Mouse (Mus musculus): ENCODE data around the gene Pou2f2. TPM values are rescaled to one million over a fixed set of nuclear protein-coding genes. Genes with fewer than 3 reads are reported as not detected.
A peak's percentile ranks its signal among the peaks of the same experiment; 100 is the strongest.

Gene Pou2f2
- 0.58 TPM in 2 replicates for polyA plus RNA-seq (2015; fragmentation: Nextera tagmentation; extraction: Ambion mirVana)

DNA sequence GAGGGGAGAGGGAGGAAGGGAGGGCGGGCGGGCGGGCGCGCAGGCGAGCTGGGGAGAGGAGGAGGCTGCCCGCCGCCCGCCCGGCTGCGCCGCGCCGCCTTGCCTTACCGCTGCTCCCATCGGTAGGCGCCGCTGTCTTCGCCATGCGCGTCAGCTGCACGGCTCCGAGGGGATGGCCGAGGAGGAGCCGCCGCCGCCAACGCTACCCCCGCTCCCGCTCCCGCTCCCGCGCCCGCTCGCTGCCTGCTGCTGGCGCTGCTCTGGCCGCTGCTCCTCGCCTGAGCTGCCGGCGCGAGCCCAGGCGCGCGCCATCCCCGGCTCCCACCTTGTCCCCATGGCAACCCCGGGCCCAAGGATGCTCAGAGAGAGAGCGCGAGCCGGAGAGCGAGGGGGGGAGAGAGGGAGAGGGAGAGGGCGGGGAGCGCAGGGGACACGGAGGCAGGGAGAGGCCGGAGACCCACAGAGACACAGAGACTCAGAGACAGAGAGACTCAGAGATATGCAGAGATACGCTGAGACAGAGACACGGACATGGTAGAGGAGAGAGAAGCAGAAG, at the start of gene Pou2f2:
TSS of gene Pou2f2 (minus strand) at position 121 of the 556 bp plus-strand sequence.
- Histone ChIP-seq H3K4me3 (ENCODE audit: low read length) (peak within 1 kb of the TSS; percentile 52), H3K4me2 (ENCODE audit: low read depth, low read length) (peak within 1 kb of the TSS; percentile 80), H3K9ac (ENCODE audit: low read length) (peak within 1 kb of the TSS; percentile 15), H3K9me3 (ENCODE audit: control insufficient read depth, low read length) (no peaks in the 10 kb centered on the region), H3K4me1 (replicated peaks; ENCODE audit: control insufficient read depth, insufficient read depth, low read length) (peaks cover 4% of the 10 kb centered on the region), H3K36me3 (ENCODE audit: control insufficient read depth, insufficient read depth, low read length) (no peaks in the 10 kb centered on the region), H3K27ac (ENCODE audit: low read length) (no peak within 1 kb of the TSS), H3K27me3 (ENCODE audit: control insufficient read depth, insufficient read depth, low read depth, low read length) (peaks cover 85% of the 10 kb centered on the region)
- 0% methylated on average over 32 of the region's 56 CpGs for WGBS
- ATAC-seq (ENCODE audit: low read depth), result peak; percentile 86

DNA sequence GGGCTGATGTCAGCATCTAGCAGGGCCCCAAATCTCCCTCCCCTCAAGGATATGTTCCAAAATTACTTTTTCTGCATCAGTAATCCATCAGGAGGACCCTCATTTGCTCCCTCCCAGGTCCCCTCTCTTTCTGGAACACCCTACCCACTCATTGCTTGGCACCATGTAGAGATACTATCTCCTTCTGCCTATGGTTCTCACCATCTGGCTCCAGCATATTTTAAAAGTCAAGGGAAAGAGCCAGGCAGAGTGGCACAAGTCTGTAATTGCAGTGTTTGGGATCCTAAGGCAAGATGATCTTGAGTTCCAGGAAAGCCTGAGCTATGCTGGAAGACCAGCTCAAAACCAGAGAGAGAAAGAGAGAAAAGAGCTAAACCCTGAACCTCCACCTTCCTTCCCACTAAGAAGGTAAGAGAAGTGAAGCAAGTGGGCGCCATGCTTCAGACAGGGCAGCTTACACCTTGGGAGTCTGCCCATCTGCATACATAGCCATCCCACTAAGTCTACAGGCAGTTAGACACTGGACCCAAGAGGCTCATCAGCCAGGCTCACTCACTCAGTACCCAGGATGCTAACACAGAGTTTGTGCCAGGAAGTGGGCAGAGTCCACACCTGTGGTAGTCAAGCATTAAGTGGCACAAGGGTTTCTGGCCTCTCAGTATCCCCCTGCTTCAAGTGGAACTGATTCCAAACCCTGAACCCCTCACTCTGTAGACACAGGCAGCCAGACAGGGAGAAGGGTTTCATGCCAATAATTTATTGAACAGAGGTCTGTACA, 48.2 kb upstream of the Pou2f2 start:
- Histone ChIP-seq H3K9me3 (ENCODE audit: control insufficient read depth, low read length) (no peaks in the 10 kb centered on the region), H3K4me2 (ENCODE audit: low read depth, low read length) (no peak overlapping the region), H3K9ac (ENCODE audit: low read length) (no peak overlapping the region), H3K27ac (ENCODE audit: low read length) (no peak overlapping the region), H3K36me3 (ENCODE audit: control insufficient read depth, insufficient read depth, low read length) (peaks cover 60% of the 10 kb centered on the region), H3K4me1 (replicated peaks; ENCODE audit: control insufficient read depth, insufficient read depth, low read length) (peaks cover under 1% of the 10 kb centered on the region), H3K27me3 (ENCODE audit: control insufficient read depth, insufficient read depth, low read depth, low read length) (no peaks in the 10 kb centered on the region), H3K4me3 (ENCODE audit: low read length) (no peak overlapping the region)
- no peak for ATAC-seq (ENCODE audit: low read depth)
- 95% methylated on average over 1 of the region's 1 CpGs for WGBS

DNA sequence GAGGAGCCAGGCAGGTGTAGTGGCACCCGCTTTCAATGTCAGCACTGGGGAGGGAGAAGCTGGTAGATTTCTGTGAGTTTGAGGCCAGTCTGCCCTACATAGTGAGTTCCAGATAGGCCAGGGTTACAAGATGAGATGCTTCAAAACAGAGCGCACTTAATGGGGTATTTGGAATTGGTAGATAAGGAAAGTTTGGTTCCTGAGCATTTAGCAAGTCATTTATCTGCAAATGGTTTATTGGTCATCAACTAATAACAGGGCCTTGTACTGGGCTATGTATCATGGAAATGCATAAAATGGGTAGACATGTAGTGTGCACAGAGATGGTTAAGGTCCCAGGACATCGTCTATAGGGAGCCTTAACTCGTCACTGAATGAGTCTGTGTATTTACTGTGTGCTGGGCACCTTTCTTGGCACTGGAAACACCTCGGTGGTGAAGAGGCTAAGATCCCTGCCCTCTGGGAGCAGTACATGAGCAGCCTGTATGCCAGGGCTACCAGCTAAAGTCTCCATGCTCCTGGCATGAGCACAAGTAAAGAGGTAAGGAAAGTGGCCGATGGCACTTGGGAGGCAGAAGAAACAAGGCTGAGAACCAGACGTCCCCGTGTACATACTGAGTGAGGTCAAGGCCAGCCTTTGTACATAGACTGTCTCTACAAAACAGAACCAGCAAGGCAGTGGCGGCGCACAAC, 42.9 kb upstream of the Pou2f2 start:
- ATAC-seq (ENCODE audit: low read depth), result no peak
- no peak overlapping the region for H3K27ac ChIP-seq (ENCODE audit: low read length)
- peak overlapping the region; percentile 83 for H3K4me3 ChIP-seq (ENCODE audit: low read length)
- peak overlapping the region; percentile 85 for H3K4me2 ChIP-seq (ENCODE audit: low read depth, low read length)
- H3K4me1 ChIP-seq (replicated peaks; ENCODE audit: control insufficient read depth, insufficient read depth, low read length), result peaks cover 27% of the 10 kb centered on the region
- H3K9ac ChIP-seq (ENCODE audit: low read length), result peak overlapping the region; percentile 86
- no peaks in the 10 kb centered on the region for H3K27me3 ChIP-seq (ENCODE audit: control insufficient read depth, insufficient read depth, low read depth, low read length)
- 72% methylated on average over 10 of the region's 10 CpGs for WGBS
- H3K36me3 ChIP-seq (ENCODE audit: control insufficient read depth, insufficient read depth, low read length), result peaks cover 23% of the 10 kb centered on the region
- H3K9me3 ChIP-seq (ENCODE audit: control insufficient read depth, low read length), result no peaks in the 10 kb centered on the region

DNA sequence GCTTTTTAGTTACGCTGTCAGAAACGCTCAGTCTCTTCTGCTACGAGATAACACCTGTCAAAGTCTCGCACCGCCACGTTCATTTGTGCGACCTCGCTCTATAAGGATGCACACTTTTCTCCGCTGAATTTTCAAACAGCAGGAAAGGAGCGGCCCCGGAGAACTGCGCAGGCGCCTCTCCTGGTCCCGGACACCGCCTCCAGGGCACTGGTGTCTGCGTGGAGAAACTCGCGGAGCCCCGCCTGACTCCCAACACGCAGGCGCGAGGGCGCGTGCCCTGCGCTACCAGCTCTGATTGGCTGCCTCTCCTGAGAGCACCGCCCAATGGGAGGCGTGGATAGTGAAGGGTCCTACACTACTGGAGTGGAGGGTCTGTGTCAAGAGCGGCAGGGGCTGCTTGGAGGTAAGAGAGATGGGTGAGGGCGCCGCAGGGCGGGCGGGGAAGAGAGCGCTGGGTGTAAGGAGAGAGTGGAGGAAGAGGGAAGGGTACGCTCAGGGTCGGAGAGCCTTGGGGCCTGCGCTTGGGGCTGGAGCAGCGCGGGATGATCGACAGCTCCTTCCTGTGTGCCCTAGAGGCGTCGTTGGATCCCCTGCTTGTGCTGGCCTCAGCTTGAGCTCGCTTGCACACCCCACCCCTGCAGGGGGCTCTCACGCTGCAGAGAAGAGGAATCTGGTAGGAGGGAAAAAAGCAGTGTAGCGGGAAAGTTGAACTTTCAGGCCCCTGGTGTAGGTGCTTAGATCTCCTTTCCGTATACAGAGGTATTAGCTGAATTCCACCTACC, 41.8 kb upstream of the Pou2f2 start, which contains the start of gene Zfp526:
TSS of gene Zfp526 (plus strand) at position 324 of the 782 bp plus-strand sequence.
- H3K4me2 ChIP-seq (ENCODE audit: low read depth, low read length), result peak within 1 kb of the TSS; percentile 85
- peaks cover 27% of the 10 kb centered on the region for H3K4me1 ChIP-seq (replicated peaks; ENCODE audit: control insufficient read depth, insufficient read depth, low read length)
- H3K4me3 ChIP-seq (ENCODE audit: low read length), result peak within 1 kb of the TSS; percentile 83
- WGBS, result under 1% methylated on average over 40 of the region's 45 CpGs
- H3K27ac ChIP-seq (ENCODE audit: low read length), result peak within 1 kb of the TSS; percentile 94
- H3K9ac ChIP-seq (ENCODE audit: low read length), result peak within 1 kb of the TSS; percentile 86
- H3K36me3 ChIP-seq (ENCODE audit: control insufficient read depth, insufficient read depth, low read length), result peaks cover 15% of the 10 kb centered on the region
- ATAC-seq (ENCODE audit: low read depth), result peak; percentile 95
- no peaks in the 10 kb centered on the region for H3K27me3 ChIP-seq (ENCODE audit: control insufficient read depth, insufficient read depth, low read depth, low read length)
- H3K9me3 ChIP-seq (ENCODE audit: control insufficient read depth, low read length), result no peaks in the 10 kb centered on the region

DNA sequence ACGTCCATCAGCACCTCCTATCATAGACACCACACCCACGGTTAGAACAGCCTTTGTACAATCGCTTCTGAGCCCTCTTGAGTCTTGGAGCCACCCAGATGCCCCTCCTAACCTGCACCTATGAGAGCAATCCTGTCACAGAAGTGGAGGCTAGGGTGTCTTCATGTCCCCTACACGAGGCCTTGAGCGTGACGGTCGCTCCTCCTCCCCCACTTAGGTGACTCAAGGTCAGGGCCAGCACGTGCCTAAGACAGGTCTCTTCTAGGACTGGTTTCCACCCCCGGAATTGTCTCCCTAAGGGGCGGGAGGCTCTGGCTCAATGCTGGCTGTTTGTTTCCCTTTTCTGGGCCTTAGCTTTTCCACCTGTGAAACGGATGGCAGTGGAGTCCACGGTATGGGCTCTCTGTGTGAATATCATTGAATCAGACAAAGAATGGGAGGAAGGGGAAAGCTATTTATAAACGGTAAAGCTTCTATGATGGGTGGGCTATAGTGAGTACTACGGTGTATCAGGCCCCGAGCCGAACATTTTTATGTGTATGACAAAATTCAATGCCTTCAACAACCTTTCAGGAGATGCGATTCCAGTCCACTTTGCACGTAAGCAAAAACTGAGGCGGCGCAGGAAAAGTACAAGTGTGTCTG, 41.1 kb upstream of the Pou2f2 start, which contains the start of gene Dedd2:
TSS of gene Dedd2 (minus strand) at position 159 of the 645 bp plus-strand sequence.
- peak within 1 kb of the TSS; percentile 83 for H3K4me3 ChIP-seq (ENCODE audit: low read length)
- peak within 1 kb of the TSS; percentile 94 for H3K27ac ChIP-seq (ENCODE audit: low read length)
- peak within 1 kb of the TSS; percentile 85 for H3K4me2 ChIP-seq (ENCODE audit: low read depth, low read length)
- H3K27me3 ChIP-seq (ENCODE audit: control insufficient read depth, insufficient read depth, low read depth, low read length), result no peaks in the 10 kb centered on the region
- no peaks in the 10 kb centered on the region for H3K9me3 ChIP-seq (ENCODE audit: control insufficient read depth, low read length)
- peaks cover 27% of the 10 kb centered on the region for H3K4me1 ChIP-seq (replicated peaks; ENCODE audit: control insufficient read depth, insufficient read depth, low read length)
- peak within 1 kb of the TSS; percentile 86 for H3K9ac ChIP-seq (ENCODE audit: low read length)
- ATAC-seq (ENCODE audit: low read depth), result no peak
- WGBS, result 3% methylated on average over 20 of the region's 20 CpGs
- peaks cover 8% of the 10 kb centered on the region for H3K36me3 ChIP-seq (ENCODE audit: control insufficient read depth, insufficient read depth, low read length)

DNA sequence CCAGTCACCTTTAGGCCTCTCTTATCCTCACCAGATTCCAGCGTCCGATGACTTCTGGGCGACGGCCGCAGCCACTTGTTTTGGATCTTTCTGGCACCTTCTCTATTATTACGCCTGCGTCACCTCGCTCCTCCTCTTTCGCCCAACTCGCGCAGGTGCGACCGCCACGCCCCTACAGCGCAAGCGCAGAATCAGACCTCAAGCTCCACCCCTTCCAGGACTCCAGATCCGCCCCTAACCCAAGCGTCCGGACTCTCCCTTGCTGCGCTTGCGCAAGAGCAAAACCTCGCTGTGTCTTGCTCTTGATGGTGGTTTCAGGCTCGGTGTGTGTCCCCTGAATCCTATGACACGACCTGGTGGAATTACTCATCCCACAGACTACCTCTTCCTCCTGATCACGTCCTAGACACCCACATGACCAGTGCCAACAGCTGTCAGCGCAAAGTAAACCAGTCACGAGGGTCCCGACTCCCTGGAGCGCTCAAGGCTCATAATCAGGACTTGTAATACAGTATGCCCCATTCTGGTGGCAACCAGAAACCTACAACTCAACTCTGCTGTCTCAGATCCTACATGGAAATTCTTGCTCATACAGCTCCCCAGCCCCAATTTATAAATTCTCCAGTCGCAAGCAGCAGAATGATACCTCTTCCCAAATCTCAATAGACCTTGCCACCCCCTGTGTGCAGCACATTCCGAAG, 40.4 kb upstream of the Pou2f2 start:
- peak overlapping the region; percentile 83 for H3K4me3 ChIP-seq (ENCODE audit: low read length)
- H3K27me3 ChIP-seq (ENCODE audit: control insufficient read depth, insufficient read depth, low read depth, low read length), result no peaks in the 10 kb centered on the region
- peak overlapping the region; percentile 76 for H3K27ac ChIP-seq (ENCODE audit: low read length)
- peak; percentile 72 for ATAC-seq (ENCODE audit: low read depth)
- 2% methylated on average over 31 of the region's 31 CpGs for WGBS
- peaks cover 27% of the 10 kb centered on the region for H3K4me1 ChIP-seq (replicated peaks; ENCODE audit: control insufficient read depth, insufficient read depth, low read length)
- peaks cover 2% of the 10 kb centered on the region; the same call in 1 of the 2 replicates for H3K36me3 ChIP-seq (ENCODE audit: control insufficient read depth, insufficient read depth, low read length)
- peak overlapping the region; percentile 85 for H3K4me2 ChIP-seq (ENCODE audit: low read depth, low read length)
- H3K9me3 ChIP-seq (ENCODE audit: control insufficient read depth, low read length), result no peaks in the 10 kb centered on the region
- H3K9ac ChIP-seq (ENCODE audit: low read length), result peak overlapping the region; percentile 84

DNA sequence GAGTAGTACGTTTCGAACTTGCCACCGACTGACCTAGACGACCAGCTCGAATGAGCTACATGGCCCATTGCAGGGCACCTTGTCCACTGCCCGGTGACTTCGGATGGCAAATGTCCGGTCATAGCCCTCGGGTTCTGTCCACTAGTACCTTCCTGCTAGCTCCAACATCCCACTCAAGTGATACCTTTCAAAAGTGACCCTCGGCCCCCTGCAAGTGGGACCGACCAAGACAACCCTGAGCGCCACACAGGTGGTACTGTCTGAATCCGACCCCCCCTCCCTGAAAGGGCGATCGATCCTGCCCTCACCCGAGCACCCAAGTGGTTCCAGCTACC, 39.9 kb upstream of the Pou2f2 start:
- 0% methylated on average over 16 of the region's 16 CpGs for WGBS
- no peaks in the 10 kb centered on the region for H3K27me3 ChIP-seq (ENCODE audit: control insufficient read depth, insufficient read depth, low read depth, low read length)
- peaks cover 27% of the 10 kb centered on the region for H3K4me1 ChIP-seq (replicated peaks; ENCODE audit: control insufficient read depth, insufficient read depth, low read length)
- ATAC-seq (ENCODE audit: low read depth), result no peak; the same call in none of the 2 replicates
- peak overlapping the region; percentile 85 for H3K4me2 ChIP-seq (ENCODE audit: low read depth, low read length)
- peak overlapping the region; percentile 83 for H3K4me3 ChIP-seq (ENCODE audit: low read length)
- H3K9me3 ChIP-seq (ENCODE audit: control insufficient read depth, low read length), result no peaks in the 10 kb centered on the region
- peak overlapping the region; percentile 84 for H3K9ac ChIP-seq (ENCODE audit: low read length)
- peak overlapping the region; percentile 76 for H3K27ac ChIP-seq (ENCODE audit: low read length)
- H3K36me3 ChIP-seq (ENCODE audit: control insufficient read depth, insufficient read depth, low read length), result peaks cover under 1% of the 10 kb centered on the region; the same call in 1 of the 2 replicates

Measured in lung, embryonic 16.5 days (tissue).